Mouse (Mus musculus) hindbrain, embryonic 12.5 days (tissue): Measurements from ENCODE around the gene Srsf2. TPM values are rescaled to one million over a fixed set of nuclear protein-coding genes. Genes with fewer than 3 reads are reported as not detected.
"Not testable (repeated sequence)": the region's sequence is repeated elsewhere in the genome, so short reads cannot be mapped to it uniquely, and the experiment has no call there.

Experiments used
- ATAC-seq: fragments of 200-750 bp; cut with Nextera tagmentation; 2 replicates; pipeline ENCODE4 v1.8.0; 2017; ENCODE audit warnings: moderate TSS enrichment; ENCODE audit not compliant: low FRiP score
- H3K27ac ChIP-seq: fragments of 300-500 bp; sonication (generic); 2 replicates; pipeline ENCODE4 v1.5.1; 2016; ENCODE audit warnings: mild to moderate bottlenecking
- H3K27me3 ChIP-seq: fragments of 300-500 bp; sonication (generic); 2 replicates; pipeline ENCODE4 v1.6.1; 2016; ENCODE audit warnings: mild to moderate bottlenecking
- H3K36me3 ChIP-seq: fragments of 300-500 bp; sonication (generic); 2 replicates; pipeline ENCODE4 v1.6.1; 2016; ENCODE audit warnings: mild to moderate bottlenecking
- H3K4me1 ChIP-seq: fragments of 300-500 bp; sonication (generic); 2 replicates; pipeline ENCODE4 v1.6.1; 2016
- H3K4me2 ChIP-seq: fragments of 300-500 bp; sonication (generic); replicated peaks from 2 replicates; pipeline ENCODE4 v1.6.1; 2016; ENCODE audit warnings: mild to moderate bottlenecking
- H3K4me3 ChIP-seq: fragments of 300-500 bp; sonication (generic); 2 replicates; pipeline ENCODE4 v1.5.1; 2016; ENCODE audit warnings: mild to moderate bottlenecking
- H3K9ac ChIP-seq: fragments of 300-500 bp; sonication (generic); 2 replicates; pipeline ENCODE4 v1.6.1; 2016; ENCODE audit warnings: mild to moderate bottlenecking, moderate library complexity
- H3K9me3 ChIP-seq: fragments of 300-500 bp; sonication (generic); replicated peaks from 2 replicates; pipeline ENCODE4 v1.6.1; 2016; ENCODE audit warnings: mild to moderate bottlenecking
- WGBS: fragments of 180-500 bp; shearing (Covaris S2); methylation state at CpG from one replicate; pipeline ENCODE4 v1.1.7; 2016; 5-methylcytosine and 5-hydroxymethylcytosine counted together
- polyA plus RNA-seq: library from polyadenylated mRNA; unstranded; fragments of >200 nt; fragmentation: Nextera tagmentation; extraction: Ambion mirVana; gene quantifications from 2 replicates; pipeline ENCODE4 v1.2.1, GENCODE M21; 2016

Gene Srsf2
- polyA plus RNA-seq, 1 experiment from 2014 or later = 822 TPM

DNA sequence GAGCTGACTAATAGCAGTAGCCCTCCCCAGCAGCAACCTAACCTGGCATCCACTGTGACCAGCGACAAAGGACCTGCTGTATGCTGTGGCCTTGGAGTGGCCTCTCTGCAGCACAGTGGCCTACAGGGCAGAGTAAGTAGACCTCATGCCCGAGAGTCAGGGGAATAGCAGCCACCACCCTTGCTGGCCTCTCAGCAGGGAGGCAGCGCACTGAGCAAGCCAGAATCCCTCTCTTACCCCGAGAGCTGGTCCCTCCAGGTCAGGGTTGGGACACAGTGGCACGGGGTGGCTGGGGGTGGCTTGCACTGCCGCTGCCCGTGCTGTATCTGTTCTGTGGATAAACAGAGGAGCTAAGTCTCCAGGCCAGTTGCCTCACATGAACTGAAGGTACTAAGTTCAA is 13.3 kb downstream of the Srsf2 start:
- Histone ChIP-seq H3K27me3 (no peaks in the 10 kb centered on the region), H3K27ac (no peak overlapping the region), H3K9me3 (no peaks in the 10 kb centered on the region), H3K9ac (peak overlapping the region; percentile 23; the same call in 1 of the 2 replicates), H3K36me3 (peaks cover 63% of the 10 kb centered on the region), H3K4me2 (0 out of 2 replicates have a peak overlapping the region, but pooled peaks have one; percentile 21), H3K4me1 (peaks cover 42% of the 10 kb centered on the region), H3K4me3 (0 out of 2 replicates have a peak overlapping the region, but pooled peaks have one; percentile 73)
- WGBS = 77% methylated on average over 7 of the region's 7 CpGs
- ATAC-seq = no peak

DNA sequence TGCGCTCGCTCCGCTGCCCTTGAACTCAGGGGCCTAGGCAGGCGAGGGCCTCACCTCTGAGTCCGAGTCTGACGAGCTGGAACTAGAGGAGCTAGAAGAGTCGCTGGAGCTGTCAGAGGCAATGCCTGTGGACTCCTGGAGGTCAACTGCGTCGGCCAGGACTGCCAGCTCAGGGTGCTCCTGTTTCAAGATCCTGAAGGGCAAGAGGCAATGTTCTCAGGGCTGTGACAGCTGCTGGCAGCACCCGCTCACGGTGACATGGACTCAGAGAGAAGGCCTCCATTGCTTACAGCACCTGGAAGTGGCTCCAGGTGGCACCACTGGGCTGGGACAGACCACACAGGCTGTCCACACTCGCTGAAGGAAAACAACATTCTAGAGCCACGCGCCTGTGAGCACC is 14.0 kb downstream of the Srsf2 start:
- no peak overlapping the region for H3K4me2 ChIP-seq
- H3K4me1 ChIP-seq = peaks cover 35% of the 10 kb centered on the region
- H3K9me3 ChIP-seq = no peaks in the 10 kb centered on the region
- H3K36me3 ChIP-seq = peaks cover 70% of the 10 kb centered on the region
- H3K4me3 ChIP-seq = no peak overlapping the region
- ATAC-seq = no peak
- H3K27ac ChIP-seq = no peak overlapping the region
- WGBS = 90% methylated on average over 14 of the region's 14 CpGs
- H3K9ac ChIP-seq = no peak overlapping the region
- H3K27me3 ChIP-seq = no peaks in the 10 kb centered on the region

DNA sequence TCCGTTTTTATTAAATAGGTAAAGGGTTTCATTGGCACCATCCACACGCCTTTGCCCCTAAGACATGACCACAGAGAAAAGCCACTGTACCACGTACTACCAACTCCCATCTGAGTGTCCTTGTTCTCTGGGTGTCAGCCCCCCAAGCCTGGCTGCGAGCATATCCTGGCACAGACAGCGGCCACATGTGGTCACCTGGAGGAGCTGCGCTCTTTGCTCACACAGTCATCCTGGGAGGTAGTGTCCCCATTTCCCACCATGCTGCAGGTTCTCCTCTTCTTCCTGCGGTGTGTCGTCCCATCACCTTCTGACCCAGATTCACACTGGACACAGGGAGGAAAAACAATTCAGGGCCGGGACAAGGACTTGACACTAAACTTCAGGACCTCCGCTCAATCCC is 15.5 kb downstream of the Srsf2 start:
- no peaks in the 10 kb centered on the region for H3K9me3 ChIP-seq
- no peaks in the 10 kb centered on the region for H3K27me3 ChIP-seq
- WGBS = 90% methylated on average over 10 of the region's 10 CpGs
- H3K4me1 ChIP-seq = peaks cover 42% of the 10 kb centered on the region
- no peak overlapping the region for H3K27ac ChIP-seq
- H3K4me2 ChIP-seq = no peak overlapping the region
- ATAC-seq = no peak
- no peak overlapping the region for H3K4me3 ChIP-seq
- H3K9ac ChIP-seq = no peak overlapping the region
- H3K36me3 ChIP-seq = peaks cover 80% of the 10 kb centered on the region

DNA sequence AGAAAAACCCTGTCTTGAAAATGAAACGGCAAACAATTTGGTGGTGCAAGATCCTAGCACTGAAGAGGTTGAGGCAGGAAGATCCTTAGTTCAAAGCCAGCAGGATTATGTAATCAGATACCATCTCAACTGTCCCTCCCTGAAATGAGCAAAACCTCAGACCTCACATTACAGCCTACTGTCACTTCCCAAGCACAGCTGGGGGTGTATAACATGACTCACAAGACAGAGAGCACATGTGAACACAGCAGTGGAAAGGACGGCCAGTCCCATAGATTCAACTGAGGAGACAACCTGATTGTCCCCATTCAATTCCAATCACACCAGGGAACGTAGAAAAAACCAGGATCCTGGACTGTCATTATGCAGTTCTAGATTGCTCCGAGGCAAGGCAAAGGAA is 16.6 kb downstream of the Srsf2 start:
- no peaks in the 10 kb centered on the region for H3K27me3 ChIP-seq
- H3K9ac ChIP-seq = no peak overlapping the region
- H3K4me3 ChIP-seq = no peak overlapping the region
- 91% methylated on average over 4 of the region's 4 CpGs for WGBS
- peaks cover 80% of the 10 kb centered on the region for H3K36me3 ChIP-seq
- ATAC-seq = no peak
- no peak overlapping the region for H3K4me2 ChIP-seq
- H3K27ac ChIP-seq = no peak overlapping the region
- H3K9me3 ChIP-seq = no peaks in the 10 kb centered on the region
- H3K4me1 ChIP-seq = peaks cover 35% of the 10 kb centered on the region

DNA sequence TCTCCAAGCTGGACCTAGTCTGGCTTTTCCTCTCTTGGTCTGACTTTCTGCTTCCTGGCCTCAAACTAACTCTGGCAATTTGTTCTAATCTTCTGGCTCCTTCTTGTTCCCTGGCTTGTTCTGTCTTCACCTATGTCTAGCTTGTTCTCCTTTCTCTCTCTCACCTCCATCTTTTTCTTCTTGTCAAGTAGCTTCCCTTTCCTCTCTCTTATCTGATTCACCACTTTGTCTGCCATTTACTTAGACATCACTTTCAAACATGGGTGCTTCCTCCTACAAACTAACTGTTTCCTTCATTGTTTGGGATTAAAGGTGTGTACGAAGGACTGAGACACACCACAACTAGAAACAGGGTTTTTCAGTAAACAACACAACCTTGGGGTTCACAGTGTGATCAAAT is 17.9 kb downstream of the Srsf2 start:
- H3K27ac ChIP-seq = no peak overlapping the region
- no peak overlapping the region for H3K4me2 ChIP-seq
- peaks cover 68% of the 10 kb centered on the region for H3K36me3 ChIP-seq
- no peaks in the 10 kb centered on the region for H3K9me3 ChIP-seq
- no peak overlapping the region for H3K9ac ChIP-seq
- H3K4me1 ChIP-seq = peaks cover 22% of the 10 kb centered on the region
- H3K4me3 ChIP-seq = no peak overlapping the region
- 100% methylated on average over 1 of the region's 1 CpGs for WGBS
- no peak for ATAC-seq
- no peaks in the 10 kb centered on the region for H3K27me3 ChIP-seq

DNA sequence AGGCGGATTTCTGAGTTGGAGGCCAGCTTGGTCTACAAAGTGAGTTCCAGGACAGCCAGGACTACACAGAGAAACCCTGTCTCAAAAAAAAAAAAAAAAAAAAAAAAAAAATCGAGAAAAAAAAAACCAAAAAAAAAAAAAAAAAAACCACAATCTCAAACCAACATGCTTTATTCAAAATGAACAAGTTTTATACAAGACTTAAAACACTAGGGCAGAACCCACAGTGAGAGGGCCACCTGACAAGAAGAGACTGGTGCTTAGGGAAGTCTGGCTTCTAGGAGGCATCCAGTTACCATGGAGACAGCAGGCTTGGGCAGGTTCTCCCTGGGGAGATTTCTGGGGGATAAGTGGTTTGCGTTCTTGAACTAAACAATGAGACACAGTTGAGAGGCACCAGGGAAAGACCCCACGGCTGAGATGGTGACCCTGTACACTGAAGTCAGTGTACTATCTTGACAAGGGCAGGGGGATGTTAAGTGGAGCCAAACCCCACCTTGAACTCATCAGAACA is 20.7 kb downstream of the Srsf2 start:
- Histone ChIP-seq H3K27ac (peak overlapping the region; percentile 30), H3K27me3 (no peaks in the 10 kb centered on the region), H3K9me3 (no peaks in the 10 kb centered on the region), H3K36me3 (peaks cover 43% of the 10 kb centered on the region), H3K4me1 (peaks cover 21% of the 10 kb centered on the region), H3K4me3 (no peak overlapping the region), H3K4me2 (no peak overlapping the region), H3K9ac (no peak overlapping the region)
- 27% methylated on average over 4 of the region's 4 CpGs for WGBS
- no peak for ATAC-seq

DNA sequence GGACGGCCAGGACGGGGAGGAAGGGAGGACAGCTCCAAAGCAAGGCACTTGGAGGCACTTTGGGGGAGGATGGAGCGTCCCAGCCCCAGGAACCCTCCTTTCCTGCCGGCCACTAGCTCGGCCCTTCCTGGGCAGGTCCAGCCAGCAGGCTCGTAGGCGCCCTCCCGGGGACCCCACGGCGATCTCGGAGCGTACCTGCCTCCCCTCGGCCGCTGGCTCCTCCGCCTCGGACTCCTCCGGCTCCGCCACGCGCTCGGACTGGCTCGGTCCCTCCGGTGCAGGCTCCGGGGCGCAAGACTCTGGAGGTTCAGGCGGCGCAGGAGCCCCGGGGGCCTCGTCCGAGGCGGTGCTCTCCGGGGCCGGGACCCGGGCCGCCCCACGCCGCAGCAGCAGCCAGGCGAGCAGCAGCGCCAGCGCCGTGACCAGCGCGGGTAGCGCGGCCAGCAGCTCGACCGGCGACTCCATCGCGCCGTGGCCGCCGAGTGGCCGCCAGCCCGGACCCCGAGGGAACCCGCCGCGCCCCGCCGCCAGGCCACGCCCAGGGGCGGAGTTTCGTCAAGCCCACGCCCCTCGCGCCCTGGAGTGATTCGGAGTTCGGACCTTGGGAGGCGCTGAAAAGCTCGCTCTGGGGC is 25.2 kb downstream of the Srsf2 start, which contains the start of gene Mxra7:
Mxra7 (minus strand) TSS at position 513 of the 632 bp plus-strand sequence.
- peak within 1 kb of the TSS; percentile 89 for H3K27ac ChIP-seq
- H3K27me3 ChIP-seq = no peaks in the 10 kb centered on the region
- peaks cover 40% of the 10 kb centered on the region for H3K4me1 ChIP-seq
- peak; percentile 50 for ATAC-seq
- no peaks in the 10 kb centered on the region for H3K36me3 ChIP-seq
- WGBS = under 1% methylated on average over 57 of the region's 71 CpGs
- H3K9me3 ChIP-seq = no peaks in the 10 kb centered on the region
- H3K4me2 ChIP-seq = peak within 1 kb of the TSS; percentile 89
- H3K4me3 ChIP-seq = peak within 1 kb of the TSS; percentile 81
- peak within 1 kb of the TSS; percentile 95 for H3K9ac ChIP-seq

DNA sequence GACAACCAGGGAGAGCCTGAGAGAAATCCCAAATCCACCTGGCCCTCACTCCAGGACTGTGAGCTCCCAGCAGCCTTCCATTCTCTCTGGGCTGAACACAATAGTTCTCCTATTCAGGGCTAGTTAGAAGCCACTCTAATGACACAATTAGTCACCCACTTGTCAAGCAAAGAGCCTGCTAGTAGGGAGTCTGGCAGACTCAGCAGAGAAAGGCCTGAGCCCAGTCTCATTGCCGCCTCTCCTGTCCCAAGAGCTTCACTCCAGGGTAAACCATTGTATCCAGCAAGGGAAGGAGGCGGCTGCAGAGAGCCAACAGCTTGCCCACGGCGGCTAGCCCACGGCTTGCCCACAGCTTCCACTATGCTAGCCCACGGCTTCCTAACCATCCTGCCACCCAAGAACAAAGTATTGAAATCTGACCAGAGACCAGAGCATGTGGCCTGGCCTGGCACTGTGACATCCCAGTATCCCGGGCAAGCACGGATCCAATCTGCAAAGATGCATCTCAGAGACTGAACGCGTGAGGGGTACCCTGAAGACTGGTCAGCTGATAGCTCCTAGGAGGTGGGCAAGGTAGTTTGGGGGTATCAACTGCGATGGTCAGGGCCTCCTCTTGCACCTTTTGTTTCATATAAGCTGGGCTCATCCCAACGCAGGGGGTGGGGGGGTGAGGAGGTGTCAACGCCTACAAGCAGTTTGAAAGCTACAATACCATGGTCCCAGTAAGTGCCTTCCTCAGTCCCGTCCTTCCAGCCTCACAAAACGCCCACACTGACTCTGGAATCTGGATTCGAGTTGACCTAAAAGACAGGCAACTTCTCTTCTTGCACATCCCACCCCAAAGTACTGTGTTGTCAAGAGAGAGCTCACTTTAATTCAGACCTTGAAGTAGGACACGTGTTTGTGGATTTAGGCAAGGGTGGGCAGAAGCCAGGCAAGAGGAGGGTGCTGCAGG is 26.1 kb downstream of the Srsf2 start:
- peaks cover 43% of the 10 kb centered on the region for H3K4me1 ChIP-seq
- peak; percentile 55 for ATAC-seq
- WGBS = 10% methylated on average over 17 of the region's 17 CpGs

DNA sequence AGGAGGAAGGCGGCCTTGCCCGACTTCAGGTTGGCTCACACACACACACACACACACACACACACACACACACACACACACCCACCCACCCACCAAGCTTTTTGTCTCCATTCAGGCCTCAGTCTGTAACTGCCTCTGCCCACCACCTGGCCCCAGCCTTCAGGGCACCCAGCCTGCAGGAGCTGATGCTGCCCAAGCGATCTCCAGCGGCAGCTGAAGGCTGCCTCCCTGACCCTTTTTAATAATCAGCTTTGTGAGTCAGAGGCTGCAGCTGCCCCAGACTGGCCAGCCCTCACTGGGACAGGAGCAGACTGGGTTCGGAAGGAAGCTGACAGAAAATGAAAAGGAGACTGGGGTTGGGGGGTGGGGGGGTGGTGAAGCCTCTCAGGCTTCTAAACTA is 27.7 kb downstream of the Srsf2 start:
- Histone ChIP-seq H3K27me3 (no peaks in the 10 kb centered on the region), H3K9ac (peak overlapping the region; percentile 55), H3K4me2 (peak overlapping the region; percentile 89), H3K4me1 (peaks cover 56% of the 10 kb centered on the region), H3K4me3 (peak overlapping the region; percentile 81), H3K36me3 (no peaks in the 10 kb centered on the region), H3K27ac (peak overlapping the region; percentile 89), H3K9me3 (no peaks in the 10 kb centered on the region)
- no peak; the same call in 1 of the 2 replicates for ATAC-seq
- WGBS = 28% methylated on average over 5 of the region's 5 CpGs

More for the DNA sequence above, 26.1 kb downstream of the Srsf2 start:
- Histone ChIP-seq H3K36me3 (no peaks in the 10 kb centered on the region), H3K4me3 (peak overlapping the region; percentile 81), H3K4me2 (peak overlapping the region; percentile 89), H3K27me3 (no peaks in the 10 kb centered on the region), H3K27ac (peak overlapping the region; percentile 89), H3K9me3 (no peaks in the 10 kb centered on the region), H3K9ac (peak overlapping the region; percentile 95)

DNA sequence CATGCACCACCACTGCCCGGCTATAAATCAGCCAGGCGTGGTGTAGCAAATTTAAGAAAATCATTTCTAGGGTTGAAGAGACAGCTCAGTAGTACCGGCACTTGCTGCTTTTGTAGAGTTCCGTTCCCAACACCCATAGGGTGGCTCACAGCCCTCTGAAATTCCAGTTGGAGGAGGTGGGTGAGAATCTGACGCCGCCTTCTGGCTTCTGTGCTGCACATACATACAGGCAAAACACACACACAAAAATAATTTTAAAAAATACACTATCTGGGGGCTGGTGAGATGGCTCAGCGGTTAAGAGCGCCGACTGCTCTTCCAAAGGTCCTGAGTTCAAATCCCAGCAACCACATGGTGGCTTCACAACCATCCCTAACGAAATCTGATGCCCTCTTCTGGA is 29.0 kb downstream of the Srsf2 start:
- not testable (repeated sequence) for H3K27ac ChIP-seq, H3K4me2 ChIP-seq, H3K9me3 ChIP-seq, H3K36me3 ChIP-seq, H3K4me3 ChIP-seq, H3K9ac ChIP-seq, H3K27me3 ChIP-seq, ATAC-seq
- WGBS = 96% methylated on average over 10 of the region's 10 CpGs
- H3K4me1 ChIP-seq = peaks cover 62% of the 10 kb centered on the region

DNA sequence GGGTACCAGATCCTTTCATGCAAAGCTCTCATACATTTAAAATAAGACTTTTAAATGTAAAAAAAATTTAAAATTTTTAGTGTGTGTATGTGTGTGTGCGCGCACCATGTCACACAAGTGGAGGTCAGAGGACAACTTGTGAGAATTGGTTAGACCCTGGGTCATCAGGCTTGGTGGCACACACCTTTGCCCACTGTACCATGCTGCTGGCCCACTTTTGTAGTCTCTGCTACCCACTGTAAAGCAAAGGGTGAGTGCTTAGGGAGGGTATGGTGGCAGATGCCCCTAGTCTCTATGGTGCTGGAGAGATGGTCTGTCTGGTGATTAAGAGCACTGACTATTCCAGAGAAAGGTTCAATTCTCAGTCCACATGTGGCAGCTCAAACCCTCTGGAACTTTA is 29.6 kb downstream of the Srsf2 start:
- ATAC-seq = no peak
- Histone ChIP-seq H3K4me3 (no peak overlapping the region), H3K27me3 (no peaks in the 10 kb centered on the region), H3K36me3 (no peaks in the 10 kb centered on the region), H3K9me3 (no peaks in the 10 kb centered on the region), H3K27ac (no peak overlapping the region), H3K4me1 (peaks cover 60% of the 10 kb centered on the region), H3K4me2 (no peak overlapping the region), H3K9ac (no peak overlapping the region)
- WGBS = 98% methylated on average over 2 of the region's 2 CpGs

DNA sequence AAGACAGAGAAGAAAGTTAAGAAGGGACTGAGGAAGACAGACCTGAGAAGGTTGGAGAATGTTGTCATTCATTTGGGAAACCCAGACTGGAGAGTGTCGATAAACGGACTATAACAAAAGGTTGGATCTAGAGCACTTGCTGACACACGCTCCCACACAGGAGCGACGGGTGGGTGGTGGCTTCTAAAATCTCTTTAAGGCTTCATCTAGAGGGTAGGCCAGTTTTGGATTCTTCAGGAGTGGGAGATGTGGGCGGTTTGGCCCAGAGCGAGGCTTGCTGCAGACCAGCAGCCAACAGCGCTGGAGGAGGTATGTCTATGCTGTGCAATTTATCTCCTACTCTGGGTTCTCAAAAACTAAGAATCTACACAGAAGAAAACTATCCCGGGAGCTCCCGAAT is 30.3 kb downstream of the Srsf2 start:
- no peak for ATAC-seq
- no peak overlapping the region for H3K27ac ChIP-seq

More for the DNA sequence above, 30.3 kb downstream of the Srsf2 start:
- Histone ChIP-seq H3K36me3 (no peaks in the 10 kb centered on the region), H3K4me2 (no peak overlapping the region), H3K4me3 (no peak overlapping the region), H3K9ac (no peak overlapping the region), H3K9me3 (no peaks in the 10 kb centered on the region), H3K27me3 (no peaks in the 10 kb centered on the region), H3K4me1 (peaks cover 60% of the 10 kb centered on the region)
- WGBS = 90% methylated on average over 10 of the region's 10 CpGs
